Mouse (Mus musculus) cerebellum, adult 9-10 months (tissue): ENCODE data around the gene Tex261.

Source experiments
- DNase-seq: peaks from one replicate; pipeline ENCODE4 v3.0.0; 2022

Gene Tex261

DNA sequence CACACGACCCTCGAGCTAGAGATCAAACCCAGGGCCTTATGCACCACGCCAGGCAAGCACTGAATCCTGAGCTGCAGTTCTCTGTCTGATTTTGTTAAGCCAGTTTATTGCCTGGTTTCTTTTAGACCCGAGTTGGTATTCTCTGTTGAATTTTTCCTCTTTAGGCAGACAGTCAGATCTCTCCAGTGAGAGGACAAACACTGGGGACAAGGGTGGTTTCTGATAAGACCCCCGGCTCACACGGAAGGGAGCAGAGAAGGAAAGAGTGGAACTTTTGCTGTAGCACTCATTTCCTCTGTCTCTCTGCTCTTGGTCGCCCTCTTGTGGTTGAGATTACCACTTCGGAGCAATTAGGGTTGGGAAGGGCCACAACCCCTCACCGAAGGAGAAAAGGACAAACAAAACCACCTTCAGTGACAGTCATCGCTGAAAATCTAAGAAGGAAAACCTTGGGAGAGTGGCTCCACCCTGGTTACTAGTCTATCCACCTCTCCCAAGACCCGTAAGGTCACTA, 25.4 kb downstream of the Tex261 start:
- DNase-seq: peak; percentile 32

DNA sequence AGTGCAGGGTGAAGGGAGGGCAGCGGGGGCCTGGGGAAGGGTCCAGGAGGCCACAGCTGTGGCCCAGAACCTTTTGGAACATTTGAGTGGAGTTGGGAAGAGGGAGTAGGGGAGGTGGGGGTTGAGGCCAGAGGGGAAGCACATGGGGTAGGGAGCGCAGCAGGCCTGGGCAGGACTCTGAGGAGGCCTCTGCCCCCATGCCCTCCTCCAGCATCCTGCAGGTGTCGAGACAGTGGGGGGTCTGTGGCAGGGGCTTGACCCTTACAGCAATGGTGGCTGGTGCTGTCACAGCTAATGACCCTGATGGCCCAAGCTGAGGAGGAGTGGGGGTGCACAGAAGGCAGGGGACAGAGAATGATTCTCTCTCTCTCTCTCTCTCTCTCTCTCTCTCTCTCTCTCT, 26.3 kb downstream of the Tex261 start:
- DNase-seq: no peak

- DNase-seq: no peak
Observed at GRCm38 (mm10) chr6:83745466-83745865, 30.1 kb downstream of the Tex261 start.

- DNase-seq: no peak
Observed at GRCm38 (mm10) chr6:83744557-83744956, 31.1 kb downstream of the Tex261 start.

GRCm38 (mm10) chr6:83744126-83744525, 31.5 kb downstream of the Tex261 start:
- DNase-seq: no peak

GRCm38 (mm10) chr6:83743212-83743611, 32.4 kb downstream of the Tex261 start:
- DNase-seq: no peak

- no peak for DNase-seq
Observed at GRCm38 (mm10) chr6:83742761-83743160, 32.9 kb downstream of the Tex261 start, which contains the start of gene Atp6v1b1. Gene Atp6v1b1 (plus strand): TSS chr6:83742990.

DNA sequence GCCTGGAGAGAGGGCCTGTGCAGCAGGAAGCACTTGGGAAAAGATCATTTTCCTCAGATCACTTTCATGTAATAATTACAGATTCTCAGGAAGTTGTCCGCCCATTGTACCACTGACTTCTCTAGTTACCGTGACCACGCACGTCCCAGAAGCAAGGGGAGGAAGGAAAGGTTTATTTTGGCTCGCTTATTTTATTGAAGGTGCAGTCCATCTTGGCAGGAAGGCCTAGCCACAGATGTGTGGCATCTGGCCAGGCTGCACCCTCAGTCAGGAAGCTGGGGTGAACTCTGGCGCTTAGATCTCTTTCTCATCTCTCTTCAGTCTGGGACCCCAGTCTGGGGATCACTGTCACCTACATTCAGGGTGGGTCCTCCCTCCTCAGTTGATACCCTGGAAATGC, 37.0 kb downstream of the Tex261 start:
- no peak for DNase-seq

DNA sequence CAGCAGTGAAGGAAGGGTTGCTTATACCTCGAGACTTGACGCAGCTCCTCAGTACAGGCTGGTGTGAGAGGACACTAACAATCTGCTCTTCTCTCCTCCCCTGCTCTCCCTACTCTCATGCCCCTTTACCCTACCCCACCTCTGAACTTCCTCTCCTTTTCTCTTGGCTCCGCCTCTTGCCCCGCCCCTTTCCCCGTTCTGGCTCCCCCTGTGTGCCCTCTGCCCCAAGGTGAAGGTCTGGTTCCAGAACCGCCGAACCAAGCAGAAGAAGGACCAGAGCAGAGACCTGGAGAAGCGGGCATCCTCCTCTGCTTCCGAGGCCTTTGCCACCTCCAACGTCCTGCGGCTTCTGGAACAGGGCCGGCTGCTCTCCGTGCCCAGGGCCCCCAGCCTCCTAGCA, 38.3 kb downstream of the Tex261 start:
- no peak for DNase-seq

GRCm38 (mm10) chr6:83731128-83731527, 44.5 kb downstream of the Tex261 start:
- DNase-seq: peak; percentile 31

- no peak for DNase-seq
Observed at GRCm38 (mm10) chr6:83729350-83729970, 46.2 kb downstream of the Tex261 start.

DNA sequence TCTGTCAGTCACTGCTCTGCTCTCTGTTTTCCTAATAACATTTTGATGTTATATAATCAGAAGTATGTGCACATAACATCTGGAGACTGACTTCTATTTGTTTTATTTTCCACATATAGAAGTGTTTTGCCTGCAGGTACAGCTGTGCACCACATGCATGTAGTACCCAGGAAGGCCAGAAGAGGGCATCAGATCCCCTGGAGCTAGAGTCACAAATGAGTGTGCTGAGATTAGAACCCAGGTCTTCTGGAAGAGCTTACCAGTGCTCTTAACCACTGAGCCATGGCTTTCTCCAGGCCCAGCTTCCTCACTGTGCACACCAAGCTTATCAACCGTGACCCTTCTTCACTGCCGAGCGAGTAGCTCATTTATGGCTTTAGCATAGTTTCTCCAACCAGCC, 47.1 kb downstream of the Tex261 start:
- DNase-seq: no peak

GRCm38 (mm10) chr6:83727178-83727577, 48.4 kb downstream of the Tex261 start:
- no peak for DNase-seq

DNA sequence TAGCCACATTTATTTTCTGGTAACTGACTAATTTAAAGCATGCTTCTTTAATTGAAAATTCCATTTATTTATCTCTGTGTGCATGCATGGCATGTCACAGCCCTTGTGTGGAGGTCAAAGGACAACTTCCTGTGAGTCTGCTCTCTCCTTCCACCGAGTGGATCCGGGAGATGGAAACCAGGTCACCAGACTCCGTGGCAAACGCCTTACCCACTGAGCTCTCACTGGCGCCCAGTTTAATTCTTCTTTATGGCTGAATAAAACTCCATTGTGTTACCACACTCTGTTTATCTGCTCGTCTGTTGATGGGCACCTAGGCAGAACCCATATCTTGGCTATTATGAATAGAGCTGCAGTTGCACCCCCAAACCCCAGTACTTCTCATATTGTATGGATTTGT, 53.1 kb downstream of the Tex261 start:
- no peak for DNase-seq
